In the genomic region with DNA sequence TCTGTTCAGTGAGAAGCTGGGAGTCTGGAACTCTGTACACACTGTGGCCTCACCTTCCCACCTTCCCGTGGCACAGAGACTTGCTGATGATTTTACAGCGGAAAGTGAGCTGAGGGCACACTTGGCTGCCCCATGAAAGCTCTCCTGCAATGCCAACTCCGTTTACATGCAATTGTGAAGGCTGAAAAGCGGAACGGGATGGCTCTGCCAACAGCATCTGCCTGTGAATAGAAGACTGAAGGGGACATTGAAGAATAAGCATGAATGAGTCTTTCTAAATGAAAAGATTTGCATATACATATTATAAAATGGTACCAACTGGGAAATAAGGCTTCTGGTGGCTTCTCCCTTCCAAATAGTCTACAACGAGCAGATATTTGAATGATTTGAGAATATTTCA, we compare ENCODE assay signal across 30 mouse cellular contexts. TPM values are rescaled to one million over a fixed set of nuclear protein-coding genes. Genes with fewer than 3 reads are reported as not detected.
A peak's percentile ranks its signal among the peaks of the same experiment; 100 is the strongest.
DNase-seq lines count a peak whose midpoint lies in the region; ATAC-seq and TF ChIP-seq lines count a peak whose summit lies in the region.
"Had no signal": no experiment of that assay in that cellular context is flagged by ENCODE, and none has a peak within 500 bp of the region (broad histone marks: within the 10 kb centered on the region; RNA-seq: fewer than 3 reads in every experiment).

No protein-coding gene starts in this region.

- ATAC-seq in frontal cortex, adult (ENCODE audit: low TSS enrichment) = peak; percentile 29; the same call in 1 of the 2 replicates
- ATAC-seq: intestine, embryonic 15.5 days; Patski had no signal

- no peak for TF ChIP-seq CTCF in ES-Bruce4 (IDR thresholded peaks at IDR 0.05; ENCODE audit: low read depth, low read length)
- TF ChIP-seq CTCF in brain, embryonic 14.5 days (IDR thresholded peaks at IDR 0.05; ENCODE audit: borderline replicate concordance, extremely low read depth, insufficient read depth, insufficient read length) = no peak

- intact Hi-C loops in left cerebral cortex, postnatal 4 days (cut with DNase I) = no loop called here
- intact Hi-C loops in left cerebral cortex, postnatal 10 days (cut with DNase I) = no loop called here

- H3K4me3 ChIP-seq in ES-Bruce4 (ENCODE audit: low read depth, low read length) = no peak overlapping the region
- H3K4me3 ChIP-seq: embryonic facial prominence, embryonic 13.5 days; heart, embryonic 10.5 days; heart, embryonic 15.5 days; hindbrain, embryonic 12.5 days; intestine, embryonic 15.5 days; stomach, embryonic 15.5 days had no signal

- H3K9me3 ChIP-seq in ES-Bruce4 (replicated peaks; ENCODE audit: control insufficient read depth, insufficient read depth, low read length, poor library complexity, severe bottlenecking) = no peaks in the 10 kb centered on the region
- H3K9me3 ChIP-seq: embryonic facial prominence, embryonic 13.5 days; heart, embryonic 10.5 days; heart, embryonic 15.5 days; hindbrain, embryonic 12.5 days; intestine, embryonic 15.5 days; stomach, embryonic 15.5 days had no signal

- no peak for TF ChIP-seq EP300 in ES-Bruce4 (IDR thresholded peaks at IDR 0.05; ENCODE audit: insufficient read depth, low read depth, low read length)

- no peak for DNase-seq in frontal cortex, adult 2 months (ENCODE audit: extremely low spot score in 1 of 2, low spot score in 1 of 2)
- peak; percentile 37 for DNase-seq in left cerebral cortex, postnatal 4 days
- no peak for DNase-seq in left cerebral cortex, postnatal 10 days (ENCODE audit: extremely low spot score in 1 of 2, low spot score in 2 of 2)
- DNase-seq in brain, embryonic 14.5 days (ENCODE audit: low read depth) = peak; percentile 85
- DNase-seq: adrenal gland, postnatal 10 days; B cell, adult 2 months; cerebellum, adult 11 months; cerebellum, adult 9-11 months; gastrocnemius, postnatal 25 days; heart, adult 11 months; kidney, postnatal 36 days; layer of hippocampus, postnatal 36 days; liver; lung, adult 2 months; lung, postnatal 10 days; right cerebral cortex, postnatal 14 days had no signal

- no peaks in the 10 kb centered on the region for H3K36me3 ChIP-seq in ES-Bruce4 (ENCODE audit: control insufficient read depth, insufficient read depth, low read length, poor library complexity, severe bottlenecking)
- H3K36me3 ChIP-seq: embryonic facial prominence, embryonic 13.5 days; heart, embryonic 10.5 days; heart, embryonic 15.5 days; hindbrain, embryonic 12.5 days; intestine, embryonic 15.5 days; stomach, embryonic 15.5 days had no signal

- H3K27me3 ChIP-seq in ES-Bruce4 (ENCODE audit: control insufficient read depth, insufficient read depth, low read length, poor library complexity, severe bottlenecking) = no peaks in the 10 kb centered on the region

- H3K27ac ChIP-seq in ES-Bruce4 (ENCODE audit: insufficient read depth, low read length) = peak overlapping the region; percentile 87
- H3K27ac ChIP-seq: embryonic facial prominence, embryonic 13.5 days; heart, embryonic 10.5 days; heart, embryonic 15.5 days; hindbrain, embryonic 12.5 days; intestine, embryonic 15.5 days; liver, embryonic 14.5 days; macrophage; stomach, embryonic 15.5 days had no signal

- no peak overlapping the region for H3K9ac ChIP-seq in ES-Bruce4 (ENCODE audit: low read depth, poor library complexity, severe bottlenecking)
- H3K9ac ChIP-seq: embryonic facial prominence, embryonic 13.5 days; heart, embryonic 15.5 days; hindbrain, embryonic 12.5 days; intestine, embryonic 15.5 days; liver, embryonic 14.5 days; stomach, embryonic 15.5 days had no signal

- peaks cover 17% of the 10 kb centered on the region for H3K4me1 ChIP-seq in ES-Bruce4 (ENCODE audit: control insufficient read depth, insufficient read depth, low read length)
- H3K4me1 ChIP-seq: heart, embryonic 15.5 days; intestine, embryonic 15.5 days; stomach, embryonic 15.5 days had no signal

- no peak for TF ChIP-seq POLR2A in ES-Bruce4 (IDR thresholded peaks at IDR 0.05; ENCODE audit: insufficient read depth, low read length)
- TF ChIP-seq POLR2A in brain, embryonic 14.5 days (IDR thresholded peaks at IDR 0.05; ENCODE audit: borderline replicate concordance, extremely low read depth, insufficient read depth, insufficient read length, poor library complexity, severe bottlenecking) = no peak

RNA-seq across cellular contexts. Expression of gene Car4, which starts 10.4 kb away (rescaled TPM):
- polyA plus RNA-seq in frontal cortex, adult 2 months (2012; rRNA removed) = 63.0 and 71.7 TPM in 2 replicates
- 10 to 100 TPM; 21.7 to 23.2 TPM for total RNA-seq in left cerebral cortex, postnatal 4 days (2021)
- total RNA-seq in left cerebral cortex, postnatal 10 days (2021) = 10 to 100 TPM; 44.2 to 49.6 TPM
- polyA plus RNA-seq in ES-Bruce4 (2011; ENCODE audit: insufficient read depth, insufficient read length, low read depth, missing spikeins) = 277 and 320 TPM in 2 replicates
- 1.9 and 2.0 TPM in 2 replicates for polyA plus RNA-seq in brain, embryonic 14.5 days (2012; rRNA removed)
- total RNA-seq: megakaryocyte-erythroid progenitor cell, adult 5-6 weeks; MEL; monocyte, adult 5-6 weeks had no signal
- polyA plus RNA-seq: embryonic facial prominence, embryonic 13.5 days; macrophage; Patski had no signal

RNA-seq across cellular contexts. Expression of gene Znhit3, which starts 31.0 kb away (rescaled TPM):
- polyA plus RNA-seq in frontal cortex, adult 2 months (2012; rRNA removed) = 37.8 and 47.5 TPM in 2 replicates
- total RNA-seq in left cerebral cortex, postnatal 4 days (2021) = 10 to 100 TPM; 24.8 to 30.7 TPM
- total RNA-seq in left cerebral cortex, postnatal 10 days (2021) = 10 to 100 TPM; 28.1 to 31.9 TPM
- polyA plus RNA-seq in ES-Bruce4 (2011; ENCODE audit: insufficient read depth, insufficient read length, low read depth, missing spikeins) = 37.0 and 39.6 TPM in 2 replicates
- polyA plus RNA-seq in brain, embryonic 14.5 days (2012; rRNA removed) = 34.9 and 44.9 TPM in 2 replicates

Comparison
In these comparisons a context has a peak if more than half of its experiments do, and no peak if none do; other contexts are left out.
1. DNase-seq: peak in left cerebral cortex, postnatal 4 days (single experiment) and brain, embryonic 14.5 days (single experiment); none in frontal cortex, adult 2 months (0 of 2) and left cerebral cortex, postnatal 10 days (0 of 2).
2. RNA of gene Car4, which starts 10.4 kb away (polyA plus RNA-seq): 277 to 320 TPM in ES-Bruce4 and 63.0 to 71.7 TPM in frontal cortex, adult 2 months; 1.9 to 2.0 TPM in brain, embryonic 14.5 days; every median in the first group is over 10 times any median in the second.